Mouse (Mus musculus) Patski (cell line): Measurements from ENCODE around the gene Fgfr2. TPM values are rescaled to one million over a fixed set of nuclear protein-coding genes. Genes with fewer than 3 reads are reported as not detected.

Experiments used
- ATAC-seq: fragments of 100-300 bp; one replicate; pipeline ENCODE4 v1.8.0; 2021
- CTCF ChIA-PET: fragments of 350-600 bp; sonication (Branson Sonifier 250); formaldehyde crosslinking; loops from one replicate; lab custom pipeline; 2022; ENCODE audit warnings: inconsistent platforms; lab: Charles Lee
- POLR2A ChIA-PET: fragments of 350-600 bp; sonication (Branson Sonifier 250); formaldehyde crosslinking; loops from one replicate; lab custom pipeline; 2022; ENCODE audit warnings: antibody characterized with exemption, inconsistent platforms; lab: Charles Lee
- DNase-seq: peaks from one replicate; pipeline ENCODE4 v3.0.0-alpha.2; 2011; ENCODE audit warnings: low read depth, low spot score
- H3K27me3 ChIP-seq: fragments of 371-371 bp; one replicate; pipeline ENCODE4 v1.5.1; 2021
- CTCF ChIP-seq: fragments of 100-300 bp; IDR thresholded peaks from one replicate; pipeline ENCODE4 v1.5.1; 2021
- in situ Hi-C: fragments of 300-500 bp; cut with MboI; formaldehyde crosslinking; loops from 3 replicates; pipeline ENCODE4 v1.11.1; 2018; ENCODE audit warnings: low pct_unique_long_range_greater_than_20kb, mixed read lengths
- polyA plus RNA-seq: library from polyadenylated mRNA; unstranded; gene quantifications from one replicate; pipeline ENCODE4 v1.2.3, GENCODE M21; 2021

Gene Fgfr2
- polyA plus RNA-seq, 1 experiment from 2014 or later = 48.8 TPM

DNA sequence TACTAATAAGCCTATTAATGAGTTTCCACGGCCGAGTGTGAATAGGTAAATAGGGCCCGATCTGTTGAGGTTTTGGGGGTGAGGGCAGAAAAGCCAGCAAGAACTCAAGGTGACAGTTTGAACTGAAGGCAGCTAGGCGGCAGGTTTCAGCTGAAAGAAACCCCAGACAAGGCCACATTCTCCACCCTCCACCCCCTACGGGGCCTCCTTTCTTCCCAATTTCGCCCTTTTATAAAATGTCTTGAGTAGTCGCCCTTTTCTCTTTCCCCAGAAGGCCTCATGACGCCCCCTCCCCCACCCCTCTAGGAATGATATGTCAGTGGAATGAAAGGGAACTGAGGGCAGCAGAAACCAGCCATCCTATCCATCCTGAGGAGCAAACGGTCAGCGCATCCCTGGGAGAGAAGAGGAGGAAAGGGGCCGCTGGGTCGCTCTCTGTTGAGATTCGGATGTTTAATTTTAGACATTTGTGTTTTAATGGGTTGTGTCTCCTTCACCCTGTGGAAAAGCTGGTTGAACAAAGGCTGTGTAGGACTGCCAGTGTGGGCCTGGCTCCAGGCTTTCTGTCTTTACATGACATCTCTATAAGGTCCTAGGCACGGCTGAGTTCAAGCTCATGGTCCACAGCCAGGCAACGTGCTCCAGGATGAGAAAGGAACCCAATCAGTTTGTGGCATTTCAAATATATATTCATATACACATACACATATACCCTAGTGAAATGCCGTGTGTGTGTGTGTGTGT, 2853.9 kb downstream of the Fgfr2 start:
- no peak for TF ChIP-seq CTCF

DNA sequence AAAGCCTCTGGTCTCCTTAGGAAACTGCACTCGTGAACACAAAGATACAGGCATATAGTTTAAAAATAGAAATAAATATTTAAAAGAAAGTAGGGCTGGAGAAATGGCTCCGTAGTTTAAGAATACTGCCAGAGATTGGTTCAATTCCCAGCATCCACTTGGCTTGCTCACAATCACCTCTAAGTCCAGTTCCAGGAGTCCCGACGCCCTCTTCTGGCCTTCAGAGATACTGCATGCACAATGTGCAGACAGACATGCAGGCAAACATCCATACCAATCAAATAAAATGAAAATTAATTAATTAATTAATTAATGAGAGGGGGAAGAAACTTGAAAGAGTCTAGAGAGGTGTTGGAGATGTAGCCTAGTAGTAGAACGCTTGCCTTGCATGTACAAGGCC, 2856.1 kb downstream of the Fgfr2 start:
- ChIA-PET CTCF (no interaction called here), POLR2A (no interaction called here)
- DNase-seq (no peak), ATAC-seq (no peak)
- in situ Hi-C loops = loop anchor here (5.0 to 10.0 kb wide), 4 partner anchors 200 to 615 kb away; no protein-coding TSS in a partner anchor
- TF ChIP-seq CTCF = no peak
- no peaks in the 10 kb centered on the region for H3K27me3 ChIP-seq

More for the DNA sequence above, 2853.9 kb downstream of the Fgfr2 start:
- POLR2A ChIA-PET = no interaction called here
- CTCF ChIA-PET = interaction anchor here (0.6 kb wide), 1 partner anchor 9 kb away, joined by 3 read pairs; no protein-coding TSS in a partner anchor
- in situ Hi-C loops = loop anchor here (5.0 to 10.0 kb wide), 4 partner anchors 198 to 617 kb away; no protein-coding TSS in a partner anchor
- ATAC-seq (no peak), DNase-seq (no peak)
- no peaks in the 10 kb centered on the region for H3K27me3 ChIP-seq

DNA sequence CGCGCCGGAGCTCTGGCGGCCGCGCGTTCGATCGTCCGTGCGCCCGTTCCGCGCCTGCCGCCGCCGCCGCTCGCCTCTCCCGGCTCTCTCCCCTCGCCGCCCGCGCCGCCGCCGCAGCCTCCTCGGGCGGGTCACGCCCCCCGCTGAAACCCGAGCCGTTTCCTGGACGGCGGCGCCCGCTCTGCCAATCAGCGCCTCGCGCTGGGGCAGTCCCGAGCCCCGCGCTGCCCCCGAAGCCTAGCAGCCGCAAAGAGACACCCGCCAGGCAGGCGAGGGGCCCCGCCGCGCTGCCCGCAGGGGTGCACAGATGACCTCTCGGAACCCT, 2857.0 kb downstream of the Fgfr2 start:
- ATAC-seq (peak; percentile 83), DNase-seq (no peak)
- CTCF ChIA-PET = interaction anchor here (1.4 to 1.5 kb wide), 2 partner anchors 440 to 585 kb away, joined by 3 to 4 read pairs; no protein-coding TSS in a partner anchor
- in situ Hi-C loops = loop anchor here (5.0 to 10.0 kb wide), 4 partner anchors 201 to 614 kb away; no protein-coding TSS in a partner anchor
- POLR2A ChIA-PET = interaction anchor here (0.6 kb wide), 1 partner anchor 81 kb away, joined by 3 read pairs; no protein-coding TSS in a partner anchor
- TF ChIP-seq CTCF = no peak
- H3K27me3 ChIP-seq = no peaks in the 10 kb centered on the region

GRCm38 (mm10) chr7:130265319-130266165, 2857.6 kb downstream of the Fgfr2 start:
- TF ChIP-seq CTCF = no peak
- ATAC-seq (peak; percentile 56), DNase-seq (no peak)
- ChIA-PET CTCF (interaction anchor here (0.8 to 1.6 kb wide), 5 partner anchors 211 to 605 kb away, joined by 3 to 4 read pairs (median 4); no protein-coding TSS in a partner anchor), POLR2A (interaction anchor here (0.6 kb wide), 1 partner anchor 81 kb away, joined by 3 read pairs; no protein-coding TSS in a partner anchor)
- H3K27me3 ChIP-seq = no peaks in the 10 kb centered on the region
- in situ Hi-C loops = loop anchor here (5.0 to 10.0 kb wide), 4 partner anchors 202 to 613 kb away; no protein-coding TSS in a partner anchor

DNA sequence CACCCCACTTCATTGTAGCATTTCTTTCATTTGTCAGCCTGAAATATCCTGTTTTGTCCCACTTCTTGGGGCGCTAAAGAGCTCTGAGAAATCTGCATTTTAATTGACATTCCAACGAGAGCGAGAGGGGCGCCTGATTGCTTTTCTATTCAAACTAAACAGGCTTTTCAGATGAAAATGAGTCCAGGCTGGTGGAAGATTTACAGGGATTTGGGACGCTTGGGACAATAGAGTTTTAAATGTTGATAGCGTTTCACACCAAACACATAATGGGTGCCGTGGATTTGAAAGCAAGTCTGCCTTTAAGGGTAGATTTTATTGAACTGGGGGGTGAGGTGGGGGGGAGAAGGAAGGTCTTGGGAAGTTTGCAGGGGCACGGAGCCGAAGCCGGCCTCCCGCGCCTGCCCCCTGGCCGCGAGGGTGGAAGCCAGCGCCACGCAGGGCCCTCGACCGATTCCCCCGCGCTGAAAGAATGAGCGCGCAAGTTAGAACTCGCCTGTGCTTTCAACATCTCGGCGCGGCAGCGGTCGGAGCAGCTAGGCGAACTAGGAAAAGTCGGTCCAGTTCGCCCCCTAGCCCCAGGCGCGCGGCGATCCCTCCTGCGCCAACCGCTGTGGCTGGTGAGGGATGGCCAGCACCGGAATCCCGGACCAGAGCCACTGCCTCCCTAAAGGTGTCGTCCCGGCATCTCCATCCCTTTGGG, 2858.4 kb downstream of the Fgfr2 start:
- ChIA-PET POLR2A (interaction anchor here (0.6 kb wide), 1 partner anchor 644 kb away, joined by 3 read pairs; no protein-coding TSS in a partner anchor), CTCF (interaction anchor here (0.8 to 1.6 kb wide), 7 partner anchors 18 to 608 kb away, joined by 3 to 4 read pairs (median 3); no protein-coding TSS in a partner anchor)
- no peak for TF ChIP-seq CTCF
- no peak for DNase-seq
- in situ Hi-C loops = loop anchor here (5.0 to 10.0 kb wide), 5 partner anchors 203 to 612 kb away; no protein-coding TSS in a partner anchor
- no peaks in the 10 kb centered on the region for H3K27me3 ChIP-seq
- ATAC-seq = peak; percentile 49

GRCm38 (mm10) chr7:130263799-130264351, 2859.3 kb downstream of the Fgfr2 start:
- CTCF ChIA-PET = interaction anchor here (0.8 to 1.6 kb wide), 5 partner anchors 17 to 611 kb away, joined by 3 to 4 read pairs (median 3); no protein-coding TSS in a partner anchor
- ATAC-seq (no peak), DNase-seq (no peak)
- TF ChIP-seq CTCF = no peak
- POLR2A ChIA-PET = interaction anchor here (0.6 kb wide), 1 partner anchor 645 kb away, joined by 3 read pairs; no protein-coding TSS in a partner anchor
- no peaks in the 10 kb centered on the region for H3K27me3 ChIP-seq
- in situ Hi-C loops = loop anchor here (5.0 to 10.0 kb wide), 3 partner anchors 229 to 487 kb away; no protein-coding TSS in a partner anchor

DNA sequence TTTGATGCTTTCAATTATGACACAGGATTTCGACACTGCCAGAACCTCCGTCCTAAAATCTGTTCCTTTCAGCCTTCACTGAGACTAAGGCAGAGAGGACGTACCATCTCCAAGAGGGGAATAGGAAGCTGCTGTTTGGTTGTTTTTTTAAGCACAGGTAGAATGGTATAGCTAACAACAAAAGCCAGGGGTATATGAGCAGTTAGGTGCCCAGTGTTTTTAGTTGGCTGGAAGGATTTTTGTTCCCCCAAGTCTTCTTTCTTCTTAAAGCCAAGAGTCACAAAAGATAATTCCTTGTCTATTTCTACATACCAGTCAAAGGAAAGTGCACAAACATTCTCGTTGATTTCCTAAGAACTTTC, 2859.9 kb downstream of the Fgfr2 start:
- no peak for ATAC-seq
- no peak for DNase-seq
- in situ Hi-C loops = loop anchor here (5.0 to 10.0 kb wide), 3 partner anchors 228 to 486 kb away; no protein-coding TSS in a partner anchor
- no peak for TF ChIP-seq CTCF
- ChIA-PET POLR2A (no interaction called here), CTCF (interaction anchor here (0.8 to 0.9 kb wide), 2 partner anchors 444 to 611 kb away, joined by 3 read pairs; no protein-coding TSS in a partner anchor)
- H3K27me3 ChIP-seq = no peaks in the 10 kb centered on the region

DNA sequence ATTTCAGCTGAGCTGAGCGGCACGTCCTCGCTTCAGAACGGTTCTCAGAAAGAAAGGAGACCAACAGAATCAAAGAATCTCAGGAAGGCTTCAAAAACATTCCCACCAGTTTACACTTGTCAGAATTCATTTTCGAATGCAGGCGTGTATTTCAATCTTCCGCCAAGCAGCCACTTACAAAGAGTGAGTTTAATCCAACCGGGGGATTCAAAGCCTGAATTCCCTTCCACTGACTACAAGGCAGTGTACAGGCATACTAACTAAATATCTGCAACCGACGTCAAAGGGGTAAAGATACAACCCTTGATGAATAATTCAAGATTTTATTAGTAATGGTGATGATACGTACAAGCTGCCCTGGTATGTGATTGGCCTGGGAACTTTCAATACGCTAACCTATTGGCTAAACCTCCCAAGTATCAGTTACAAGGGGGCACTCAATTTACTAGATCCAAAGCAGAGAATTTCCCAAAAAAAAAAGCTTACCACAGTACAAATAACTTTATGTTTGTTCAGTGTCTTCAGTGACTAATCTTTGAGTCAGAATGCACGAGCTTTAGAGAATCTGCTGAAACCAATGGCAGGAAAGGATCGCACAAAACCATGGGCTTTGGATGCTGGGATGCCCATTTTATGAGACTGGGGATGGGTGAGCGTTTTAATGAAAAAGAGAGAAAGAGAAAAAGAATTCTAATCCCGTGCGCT, 2860.5 kb downstream of the Fgfr2 start:
- no peaks in the 10 kb centered on the region for H3K27me3 ChIP-seq
- no peak for TF ChIP-seq CTCF

More for the DNA sequence above, 2860.5 kb downstream of the Fgfr2 start:
- ChIA-PET POLR2A (no interaction called here), CTCF (interaction anchor here (0.8 kb wide), 1 partner anchor 610 kb away, joined by 3 read pairs; no protein-coding TSS in a partner anchor)
- DNase-seq (no peak), ATAC-seq (no peak)
- in situ Hi-C loops = loop anchor here (5.0 to 10.0 kb wide), 3 partner anchors 228 to 485 kb away; no protein-coding TSS in a partner anchor
